Mouse (Mus musculus) liver, adult 2 months (tissue): ENCODE measurements at regions not wholly inside any gene's neighbourhood (a gene's known extent, or its start where the extent isn't known, plus 50 kb on each side); places are given as distances from the start of the nearest gene placed in this dataset.

Experiments
- CTCF ChIP-seq: fragments of 200-500 bp; IDR thresholded peaks from 2 replicates; pipeline ENCODE4 v1.5.1; 2011; ENCODE audit warnings: low read depth, low read length, control low read depth
- POLR2A ChIP-seq: fragments of 200-500 bp; IDR thresholded peaks from 2 replicates; pipeline ENCODE4 v1.6.1; 2011; ENCODE audit warnings: low read length, control low read depth; ENCODE audit not compliant: insufficient read depth; ENCODE audit errors: extremely low read depth

GRCm38 (mm10) chr4:33823850-33824249, 100.5 kb upstream of the Cnr1 start:
- TF ChIP-seq CTCF (no peak), POLR2A (no peak)
